Mouse (Mus musculus) retina, postnatal 1 day (tissue): ENCODE measurements around the gene Ntf5.
"Not testable (repeated sequence)": the region's sequence is repeated elsewhere in the genome, so short reads cannot be mapped to it uniquely, and the experiment has no call there.

Experiments used
- DNase-seq: peaks from one replicate; pipeline ENCODE4 v3.0.0-alpha.2; 2012

The Ntf5 gene

DNA sequence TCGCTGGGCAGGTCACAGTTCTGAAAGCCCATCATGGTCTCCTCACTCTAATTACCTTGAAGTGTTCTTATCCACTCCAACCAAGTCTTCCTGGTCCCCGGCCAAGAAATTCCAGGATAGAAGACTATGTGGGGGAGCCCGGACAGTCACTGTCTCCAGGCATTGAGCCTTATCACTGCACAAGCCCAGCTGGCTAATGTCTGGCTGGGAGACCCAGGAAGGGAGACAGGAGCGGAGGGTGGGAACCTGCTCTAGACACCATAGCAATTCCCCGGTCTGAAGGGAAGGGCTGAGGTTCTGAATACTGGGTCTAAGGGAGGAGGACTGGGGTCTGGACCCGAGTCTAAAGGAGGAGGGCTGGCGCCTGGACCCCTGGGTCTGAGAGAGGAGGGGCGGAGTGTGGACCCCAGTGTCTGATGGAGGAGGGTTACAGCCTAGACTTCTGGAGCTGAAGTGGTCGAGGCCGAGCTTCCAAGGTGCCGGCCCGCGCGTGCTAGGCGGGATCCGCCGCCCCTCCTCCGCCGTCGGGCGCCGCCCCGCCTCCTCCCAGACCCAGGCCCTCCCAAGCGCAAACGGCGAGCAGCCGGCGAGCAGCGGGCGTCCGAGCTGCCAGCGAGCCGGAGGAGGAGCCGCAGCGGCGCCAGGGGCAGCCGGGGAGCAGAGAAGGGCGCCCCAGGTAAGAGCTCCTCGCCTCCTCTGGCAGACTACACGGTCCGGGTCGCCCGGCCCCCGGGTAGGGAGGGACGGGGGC is at the start of gene Ntf5:
Gene Ntf5, plus strand, starts transcription at position 583 of the 751 bp plus-strand sequence.
- peak; percentile 63 for DNase-seq

DNA sequence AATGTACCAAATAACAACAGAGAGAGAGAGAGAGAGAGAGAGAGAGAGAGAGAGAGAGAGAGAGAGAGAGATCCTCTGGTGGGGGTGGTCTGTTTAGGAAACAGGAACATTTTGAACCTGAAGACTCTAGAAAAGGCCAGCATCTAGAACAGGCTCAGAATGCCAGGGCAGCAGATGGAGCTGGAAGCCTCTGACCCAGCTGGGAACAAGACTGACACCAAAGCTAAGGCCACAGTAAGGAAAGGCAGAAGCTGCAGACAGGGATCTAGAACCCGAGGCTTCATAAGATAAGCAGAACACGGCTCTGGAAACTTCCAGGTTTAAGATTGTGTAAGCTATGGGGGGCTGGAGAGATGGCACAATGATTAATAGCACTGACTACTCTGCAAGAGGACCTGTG is 49.5 kb upstream of the Ntf5 start:
- DNase-seq, result no peak

- DNase-seq, result peak; percentile 53
These were observed 47.5 kb upstream of the Ntf5 start for GRCm38 (mm10) chr7:45365742-45366651.

GRCm38 (mm10) chr7:45366652-45367019 is 46.9 kb upstream of the Ntf5 start, which contains the start of gene Ppfia3:
Ppfia3 (minus strand) TSS chr7:45367019.
- DNase-seq, result no peak

GRCm38 (mm10) chr7:45367020-45367880 is 46.2 kb upstream of the Ntf5 start:
- DNase-seq, result peak; percentile 98

DNA sequence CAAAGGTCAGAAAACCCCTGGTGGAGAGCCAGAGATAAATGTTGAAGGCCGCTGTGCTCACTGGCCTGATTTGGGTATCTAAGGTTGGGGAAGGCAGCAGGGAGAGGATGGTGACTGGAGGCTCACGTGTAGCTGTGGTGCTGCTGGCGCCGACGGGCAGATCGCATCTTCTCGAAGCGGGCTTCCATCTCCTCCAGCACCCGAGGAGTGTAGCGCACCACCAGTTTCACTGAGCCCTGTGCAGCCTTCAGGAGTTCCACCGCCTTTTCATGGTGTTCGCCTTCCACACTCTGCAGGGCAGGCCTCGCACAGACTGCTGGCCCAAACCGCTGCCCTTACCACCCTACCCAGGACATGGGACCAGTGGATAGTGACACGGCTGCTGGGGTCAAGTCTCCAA is 45.3 kb upstream of the Ntf5 start:
- DNase-seq, result no peak

- DNase-seq, result no peak
These were observed 44.3 kb upstream of the Ntf5 start for GRCm38 (mm10) chr7:45369022-45369745.

- DNase-seq, result no peak
These were observed 43.5 kb upstream of the Ntf5 start for GRCm38 (mm10) chr7:45369836-45370474.

GRCm38 (mm10) chr7:45370475-45371311 is 42.8 kb upstream of the Ntf5 start, which contains the start of gene Lin7b:
Lin7b (minus strand) TSS chr7:45370583.
- DNase-seq, result peak; percentile 93

- DNase-seq, result no peak
These were observed 41.1 kb upstream of the Ntf5 start for GRCm38 (mm10) chr7:45372371-45372770.

- no peak for DNase-seq
These were observed 38.9 kb upstream of the Ntf5 start for GRCm38 (mm10) chr7:45374620-45375019.

DNA sequence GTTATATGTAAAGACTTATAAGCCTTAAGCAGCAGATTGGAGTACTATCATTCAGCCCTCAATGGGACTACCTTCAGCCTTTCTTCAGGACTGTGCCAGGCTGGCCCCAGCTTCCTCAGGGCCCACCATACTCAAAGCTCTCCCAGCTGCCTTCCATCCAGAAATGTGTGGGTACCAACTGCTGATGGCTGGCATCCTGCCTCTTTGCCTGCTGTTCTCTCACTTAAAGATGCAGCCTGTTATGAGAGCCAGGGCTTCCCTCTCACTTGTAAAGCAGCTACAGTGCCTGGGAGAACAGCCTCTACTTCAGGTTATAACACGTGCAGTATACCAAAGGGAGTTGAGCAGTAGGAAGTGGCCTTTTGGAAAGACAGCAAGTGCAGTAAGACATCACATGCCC is 37.4 kb upstream of the Ntf5 start:
- DNase-seq, result no peak

GRCm38 (mm10) chr7:45386077-45386476 is 27.4 kb upstream of the Ntf5 start:
- no peak for DNase-seq

- no peak for DNase-seq
These were observed 18.4 kb upstream of the Ntf5 start for GRCm38 (mm10) chr7:45395129-45395541.

DNA sequence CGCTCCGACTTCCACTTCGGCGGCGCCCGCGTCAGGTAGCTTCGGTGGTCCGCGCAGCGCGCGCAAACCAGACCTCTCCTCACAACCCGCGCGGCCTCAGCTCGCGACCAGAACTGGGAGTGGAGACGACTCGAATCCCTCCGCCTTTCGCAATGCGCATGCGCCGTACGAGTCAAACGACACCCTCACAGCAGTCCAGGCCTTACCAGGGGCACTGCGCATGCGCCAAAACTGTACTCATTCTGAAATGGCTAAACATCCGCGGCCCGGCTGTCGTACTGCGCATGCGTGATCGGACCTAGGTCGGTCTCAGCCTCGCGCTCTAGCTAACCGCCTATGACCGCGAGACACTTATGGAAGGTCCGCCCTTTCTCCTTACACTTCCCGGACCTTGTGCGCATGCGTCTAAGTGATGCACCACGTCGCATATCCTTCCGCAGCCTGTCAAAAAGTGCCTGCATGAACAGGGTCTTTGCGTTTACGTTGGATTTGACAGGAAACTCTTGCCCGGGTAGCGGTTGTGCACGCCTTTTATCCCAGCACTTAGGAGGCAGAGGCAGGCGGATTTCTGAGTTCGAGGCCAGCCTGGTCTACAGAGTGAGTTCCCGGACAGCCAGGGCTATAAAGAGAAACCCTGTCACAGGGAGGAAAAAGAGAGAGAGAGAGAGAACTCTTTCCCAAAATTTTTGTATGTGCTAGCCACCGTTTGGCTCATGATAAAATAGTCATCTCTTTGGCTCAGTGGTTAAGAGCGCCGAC is 17.7 kb upstream of the Ntf5 start, which contains the start of gene Snrnp70:
Gene Snrnp70, minus strand, starts transcription at position 165 of the 759 bp plus-strand sequence.
- DNase-seq, result peak; percentile 100

DNA sequence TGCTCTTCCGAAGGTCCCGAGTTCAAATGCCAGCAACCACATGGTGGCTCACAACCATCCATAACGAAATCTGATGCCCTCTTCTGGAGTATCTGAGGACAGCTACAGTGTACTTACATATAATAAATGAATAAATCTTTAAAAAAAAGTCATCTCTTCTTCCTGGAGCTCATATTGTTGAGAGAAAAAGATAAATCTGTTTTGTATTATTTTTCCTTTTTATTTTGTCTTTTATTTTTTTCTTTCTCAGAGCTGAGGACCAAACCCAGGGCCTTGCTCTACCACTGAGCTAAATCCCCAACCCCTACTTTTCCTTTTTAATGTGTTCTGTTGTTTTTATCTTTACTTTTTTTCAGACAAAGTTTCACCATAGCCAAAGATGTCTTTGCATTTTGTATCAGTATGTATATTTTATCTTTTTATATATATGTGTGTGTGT is 17.1 kb upstream of the Ntf5 start:
- not testable (repeated sequence) for DNase-seq

GRCm38 (mm10) chr7:45396787-45397186 is 16.7 kb upstream of the Ntf5 start:
- DNase-seq, result no peak

GRCm38 (mm10) chr7:45401521-45402085 is 11.9 kb upstream of the Ntf5 start:
- DNase-seq, result peak; percentile 69
